Mouse (Mus musculus): ENCODE data around the gene Adam21. TPM values are rescaled to one million over a fixed set of nuclear protein-coding genes. Genes with fewer than 3 reads are reported as not detected.
A peak's percentile ranks its signal among the peaks of the same experiment; 100 is the strongest.

Adam21 gene
- total and polyA plus RNA-seq, 3 experiments = 0.06 to 0.08 TPM; not detected in 1

GRCm38 (mm10) chr12:81547163-81547562, 21.1 kb downstream of the Adam21 start:
- Histone ChIP-seq H3K27me3 (ENCODE audit: control insufficient read depth in 1 of 2, insufficient read depth in 2 of 2, low read length in 2 of 2) (no peaks in the 10 kb centered on the region), H3K4me1 (ENCODE audit: control insufficient read depth in 1 of 2, insufficient read depth in 2 of 2, low read length in 2 of 2) (peaks cover 4 to 5% of the 10 kb centered on the region in 2 experiments; a peak in 3 of 4 replicates), H3K9me3 (replicated peaks; ENCODE audit: insufficient read depth, low read length) (no peaks in the 10 kb centered on the region), H3K36me3 (ENCODE audit: control insufficient read depth in 1 of 2, insufficient read depth in 2 of 2, low read length in 2 of 2) (peaks cover 0 to 8% of the 10 kb centered on the region in 2 experiments; a peak in 2 of 4 replicates), H3K79me2 (ENCODE audit: control insufficient read depth, insufficient read depth, low read length, poor library complexity) (no peaks in the 10 kb centered on the region), H3K27ac (ENCODE audit: control insufficient read depth, low read depth, low read length) (no peak overlapping the region), H3K4me3 (ENCODE audit: control insufficient read depth in 1 of 2, insufficient read depth in 1 of 2, low read depth in 2 of 2, low read length in 2 of 2) (peak overlapping the region in 1 of 2 experiments; percentile 7; a peak in 1 of 4 replicates), H3K9ac (ENCODE audit: control insufficient read depth, low read depth, low read length, poor library complexity, severe bottlenecking) (no peak overlapping the region)
- TF ChIP-seq EP300 (IDR thresholded peaks at IDR 0.05; ENCODE audit: low read depth in 1 of 2, low read length in 2 of 2) = peak; percentile 17 to 57; a peak in 3 of 4 replicates
- no peak for TF ChIP-seq CHD2 (IDR thresholded peaks at IDR 0.05; ENCODE audit: low read length)
- no peak for TF ChIP-seq TBP (IDR thresholded peaks at IDR 0.05; ENCODE audit: low read depth, low read length)
- no peak for TF ChIP-seq CTCF (IDR thresholded peaks at IDR 0.05 in 2 of 3, conservative IDR thresholded peaks at IDR 0.05 in 1 of 3; ENCODE audit: control insufficient read depth in 1 of 3, insufficient read depth in 1 of 3, low read depth in 2 of 3, low read length in 3 of 3, poor library complexity in 1 of 3, severe bottlenecking in 1 of 3)
- no peak for TF ChIP-seq E2F4 (IDR thresholded peaks at IDR 0.05; ENCODE audit: borderline replicate concordance, low read depth, low read length)
- TF ChIP-seq POLR2AphosphoS5 (IDR thresholded peaks at IDR 0.05; ENCODE audit: borderline replicate concordance, low read depth, low read length) = no peak
- TF ChIP-seq UBTF (IDR thresholded peaks at IDR 0.05; ENCODE audit: borderline replicate concordance, insufficient read depth, low read depth, low read length) = no peak
- no peak for TF ChIP-seq POLR2AphosphoS2 (IDR thresholded peaks at IDR 0.05; ENCODE audit: low read length)
- TF ChIP-seq MAFK (IDR thresholded peaks at IDR 0.05; ENCODE audit: borderline replicate concordance, low read depth, low read length) = no peak; the same call in 1 of the 2 replicates
- peak; percentile 26; the same call in 1 of the 2 replicates for TF ChIP-seq TAL1 (IDR thresholded peaks at IDR 0.05; ENCODE audit: low read length)
- peak; percentile 41 for TF ChIP-seq GATA1 (IDR thresholded peaks at IDR 0.05; ENCODE audit: low read depth, low read length)
- no peak for TF ChIP-seq MYC (IDR thresholded peaks at IDR 0.05; ENCODE audit: low read depth, low read length)
- no peak for TF ChIP-seq TCF12 (IDR thresholded peaks at IDR 0.05; ENCODE audit: low read depth, low read length)
- TF ChIP-seq SIN3A (IDR thresholded peaks at IDR 0.05; ENCODE audit: low read length) = no peak
- TF ChIP-seq NELFE (IDR thresholded peaks at IDR 0.05; ENCODE audit: low read depth, low read length) = no peak
- TF ChIP-seq CHD1 (IDR thresholded peaks at IDR 0.05; ENCODE audit: low read depth, low read length) = no peak
- no peak for TF ChIP-seq ZC3H11A (IDR thresholded peaks at IDR 0.05; ENCODE audit: low read depth, low read length)
- no peak for TF ChIP-seq ZMIZ1 (IDR thresholded peaks at IDR 0.05; ENCODE audit: low read depth, low read length)
- no peak for TF ChIP-seq ZKSCAN1 (IDR thresholded peaks at IDR 0.05; ENCODE audit: low read depth, low read length)
- TF ChIP-seq RCOR1 (IDR thresholded peaks at IDR 0.05; ENCODE audit: low read depth, low read length) = peak; percentile 85
- TF ChIP-seq MEF2A (IDR thresholded peaks at IDR 0.05; ENCODE audit: extremely low read depth, insufficient replicate concordance, low read depth, low read length, poor library complexity, severe bottlenecking) = no peak
- no peak for TF ChIP-seq RAD21 (IDR thresholded peaks at IDR 0.05; ENCODE audit: low read depth, low read length)
- TF ChIP-seq MAZ (IDR thresholded peaks at IDR 0.05; ENCODE audit: low read depth, low read length) = no peak
- no peak for TF ChIP-seq ETS1 (IDR thresholded peaks at IDR 0.05; ENCODE audit: low read depth, low read length)
- TF ChIP-seq GABPA (IDR thresholded peaks at IDR 0.05; ENCODE audit: low read depth, low read length) = no peak
- TF ChIP-seq JUND (IDR thresholded peaks at IDR 0.05; ENCODE audit: low read depth, low read length) = no peak
- peak; percentile 53 for DNase-seq (ENCODE audit: low read depth, low spot score)

Measured in MEL (cell line).